Mouse (Mus musculus) heart, postnatal 36 days (tissue): Measurements from ENCODE around the gene Ppfia1. TPM values are rescaled to one million over a fixed set of nuclear protein-coding genes. Genes with fewer than 3 reads are reported as not detected.
A peak's percentile ranks its signal among the peaks of the same experiment; 100 is the strongest.

Experiments
- DNase-seq, 2 experiments: peaks; one replicate each; pipeline ENCODE4 v3.0.0; 2021 to 2022
- intact Hi-C: fragments of 180-260 bp; cut with DNase I; formaldehyde crosslinking; loops from one replicate; pipeline ENCODE4 v1.15.1; 2025
- total RNA-seq, 2 experiments: library from RNA; stranded (reverse); gene quantifications; 2 replicates each; pipeline ENCODE4 v1.2.3; 2021

The Ppfia1 gene
- total RNA-seq, 2 experiments from 2014 or later = 39.3 TPM

GRCm38 (mm10) chr7:144492931-144493330, 60.6 kb downstream of the Ppfia1 start:
- DNase-seq = no peak
- intact Hi-C loops = no loop called here

- no peak for DNase-seq
- intact Hi-C loops = no loop called here
Measured at GRCm38 (mm10) chr7:144490201-144490873, 63.2 kb downstream of the Ppfia1 start.

DNA sequence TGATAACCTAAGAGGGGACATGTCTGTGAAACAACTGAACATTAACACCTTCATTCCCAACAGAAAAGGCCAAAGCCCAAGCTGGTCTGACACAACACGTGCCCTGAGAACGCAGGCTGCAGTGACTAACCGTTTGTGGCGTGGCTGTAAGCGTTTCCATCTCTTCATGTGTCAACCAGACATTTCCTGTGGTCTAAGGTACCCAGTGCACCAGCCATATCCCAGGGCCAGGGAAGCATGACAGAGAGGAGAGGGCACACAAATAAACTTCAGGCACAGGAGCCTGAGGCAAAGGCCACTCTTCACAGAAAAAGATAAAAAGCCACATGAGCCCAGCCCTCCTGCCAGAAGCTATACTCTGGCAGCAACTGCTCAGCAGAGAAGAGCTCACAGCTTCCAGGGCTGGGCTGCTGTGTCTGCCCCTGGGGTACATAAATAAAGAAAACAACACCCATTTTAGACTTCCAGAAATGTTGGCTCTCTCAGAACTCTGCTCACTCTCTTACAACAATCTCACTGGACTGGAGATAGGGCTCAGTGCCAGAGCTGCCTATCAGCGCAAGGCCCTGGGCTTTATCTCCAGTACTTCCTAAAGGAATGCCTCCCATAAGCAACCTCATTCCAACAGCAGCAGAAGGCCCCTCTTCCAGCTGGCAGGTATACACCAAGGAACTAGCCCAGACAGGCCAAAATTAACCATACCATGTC, 64.3 kb downstream of the Ppfia1 start:
- peak; percentile 24 to 51 for DNase-seq
- intact Hi-C loops = loop anchor here (5.0 kb wide), 1 partner anchor 93 kb away; the partner anchor contains the start of gene Fadd

DNA sequence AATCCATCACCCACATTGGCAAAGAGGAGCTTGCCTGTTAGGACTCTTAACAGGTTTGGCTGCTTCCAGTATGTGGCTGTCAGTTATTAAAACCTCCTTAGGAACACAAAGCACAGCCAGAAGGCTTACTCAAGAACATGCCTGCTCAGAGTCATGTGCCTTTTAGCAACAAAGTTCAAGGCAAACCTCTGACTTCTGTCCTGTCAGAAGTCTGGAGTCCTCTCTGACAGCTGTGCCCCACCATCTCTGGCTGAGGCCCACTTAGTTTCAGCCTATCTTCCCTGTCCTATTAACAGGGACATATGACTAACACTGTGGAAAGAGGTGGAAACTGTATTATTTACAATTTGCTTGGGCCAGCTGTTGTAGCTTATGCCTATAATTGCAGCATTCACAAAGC, 73.2 kb downstream of the Ppfia1 start:
- no peak for DNase-seq
- intact Hi-C loops = loop anchor here (5.0 kb wide), 1 partner anchor 297 kb away; no protein-coding TSS in a partner anchor

GRCm38 (mm10) chr7:144479569-144479968, 74.0 kb downstream of the Ppfia1 start:
- DNase-seq = no peak
- intact Hi-C loops = no loop called here

DNA sequence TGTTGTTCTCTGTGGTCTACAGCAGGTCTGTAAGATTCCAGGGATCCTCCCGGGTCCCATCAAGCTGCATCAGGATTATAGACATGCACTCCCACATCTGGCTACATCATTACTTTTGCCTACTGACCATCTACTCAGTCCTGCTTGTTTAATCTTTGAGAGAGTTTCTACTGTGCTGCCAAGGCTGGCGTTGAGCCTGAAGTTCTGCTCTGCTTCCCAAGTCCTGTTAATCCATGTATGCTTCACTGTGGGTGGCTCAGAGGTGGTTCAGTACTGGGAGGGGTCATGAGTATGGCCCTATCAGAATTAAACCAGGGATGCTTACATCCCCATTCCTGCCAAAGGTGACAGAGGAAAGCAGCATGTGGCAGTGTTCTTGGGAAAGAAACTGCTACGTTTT, 77.8 kb downstream of the Ppfia1 start:
- intact Hi-C loops = no loop called here
- no peak for DNase-seq

DNA sequence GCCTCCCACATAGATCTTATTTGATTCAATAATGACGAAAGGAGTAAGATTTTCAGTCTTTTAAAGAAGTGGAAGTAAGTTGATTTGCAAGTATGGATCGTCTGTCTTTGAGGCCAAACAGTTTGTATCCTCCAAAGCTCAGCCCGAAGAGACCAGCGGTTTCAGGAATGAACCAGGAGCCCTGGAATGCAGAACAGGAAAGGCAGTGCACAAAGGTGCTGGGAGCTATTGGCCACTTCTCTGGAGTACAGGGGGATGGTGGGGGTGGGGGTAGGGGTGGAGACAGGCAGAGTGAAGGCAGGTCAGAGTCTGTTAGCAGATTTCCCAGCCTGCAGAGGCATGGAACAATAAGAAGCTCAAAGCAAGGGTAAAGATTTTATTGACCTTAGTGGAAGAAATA, 80.0 kb downstream of the Ppfia1 start:
- DNase-seq = no peak
- intact Hi-C loops = loop anchor here (5.0 kb wide), 1 partner anchor 109 kb away; the partner anchor contains the start of gene Fadd

DNA sequence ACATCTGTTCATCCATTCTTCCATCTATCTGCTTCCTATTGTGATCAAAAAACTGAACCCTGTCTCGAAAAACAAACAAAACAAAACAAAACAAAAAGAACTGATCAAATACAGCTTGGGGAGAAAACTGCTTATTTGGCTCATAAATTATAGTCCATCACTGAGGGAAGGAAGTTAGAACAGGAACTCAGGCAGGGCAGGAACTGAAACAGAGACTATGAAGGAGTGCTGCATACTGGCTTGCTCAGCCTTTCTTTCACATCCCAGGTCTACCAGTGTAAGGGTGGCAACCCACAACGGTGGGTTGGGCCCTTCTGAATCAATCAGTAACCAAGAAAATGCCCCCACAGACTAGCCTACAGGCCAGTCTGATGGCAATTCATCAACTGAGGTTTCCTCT, 82.4 kb downstream of the Ppfia1 start:
- intact Hi-C loops = loop anchor here (5.0 kb wide), 1 partner anchor 111 kb away; the partner anchor contains the start of gene Fadd
- DNase-seq = no peak

- peak; percentile 87 to 89 for DNase-seq
- intact Hi-C loops = loop anchor here (5.0 kb wide), 1 partner anchor 112 kb away; the partner anchor contains the start of gene Fadd
Measured at GRCm38 (mm10) chr7:144470545-144471059, 82.9 kb downstream of the Ppfia1 start, which contains the start of gene Cttn. TSS of gene Cttn (minus strand) at chr7:144471009.

DNA sequence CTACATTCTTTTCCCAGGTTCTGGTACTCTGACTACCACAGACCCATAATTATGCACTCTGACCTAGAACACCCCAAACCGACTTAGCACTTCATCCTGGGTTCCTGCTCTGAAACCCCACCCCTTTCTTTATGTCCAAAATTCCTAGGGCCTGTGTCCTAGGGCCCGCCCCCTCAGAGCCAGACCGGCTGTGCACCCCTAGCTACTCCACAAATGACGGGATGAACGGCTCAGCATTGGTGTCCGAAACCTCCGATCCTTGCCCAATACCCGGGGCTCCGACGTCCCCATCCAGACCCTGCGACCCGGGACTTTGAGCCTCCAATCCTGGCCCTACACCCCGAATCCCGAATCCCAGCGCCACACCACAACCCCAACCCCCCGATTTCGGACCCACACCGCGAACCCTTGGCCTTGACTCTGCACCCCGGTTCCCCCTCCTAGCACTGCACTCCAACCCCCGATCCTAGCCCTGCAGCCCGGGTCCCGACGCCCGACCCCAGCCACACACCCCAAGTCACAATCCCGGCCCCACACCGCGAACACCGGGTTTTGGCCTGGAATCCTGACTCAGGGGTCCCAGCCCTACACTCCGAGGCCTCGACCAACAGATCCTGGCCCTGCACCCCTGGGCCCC, 83.5 kb downstream of the Ppfia1 start:
- intact Hi-C loops = loop anchor here (5.0 kb wide), 1 partner anchor 112 kb away; the partner anchor contains the start of gene Fadd
- no peak for DNase-seq

GRCm38 (mm10) chr7:144469181-144469641, 84.3 kb downstream of the Ppfia1 start:
- intact Hi-C loops = no loop called here
- peak; percentile 14 to 36 for DNase-seq

- intact Hi-C loops = no loop called here
- DNase-seq = no peak
Measured at GRCm38 (mm10) chr7:144468741-144469140, 84.8 kb downstream of the Ppfia1 start.

DNA sequence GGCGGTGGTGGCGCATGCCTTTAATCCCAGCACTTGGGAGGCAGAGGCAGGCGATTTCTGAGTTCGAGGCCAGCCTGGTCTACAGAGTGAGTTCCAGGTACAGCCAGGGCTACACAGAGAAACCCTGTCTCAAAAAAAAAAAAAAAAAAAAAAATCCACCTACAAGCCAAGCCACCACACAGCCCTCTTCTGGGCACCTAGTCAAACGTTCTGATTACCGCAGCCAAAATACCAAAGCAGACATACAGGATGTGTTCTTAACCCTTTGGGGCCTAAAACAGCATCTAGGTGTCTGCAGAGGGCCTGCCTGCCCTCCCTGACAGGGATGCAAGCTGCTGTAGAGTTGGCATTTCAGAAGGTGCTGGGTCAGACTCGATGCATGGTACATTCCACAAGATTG, 91.0 kb downstream of the Ppfia1 start:
- intact Hi-C loops = no loop called here

DNA sequence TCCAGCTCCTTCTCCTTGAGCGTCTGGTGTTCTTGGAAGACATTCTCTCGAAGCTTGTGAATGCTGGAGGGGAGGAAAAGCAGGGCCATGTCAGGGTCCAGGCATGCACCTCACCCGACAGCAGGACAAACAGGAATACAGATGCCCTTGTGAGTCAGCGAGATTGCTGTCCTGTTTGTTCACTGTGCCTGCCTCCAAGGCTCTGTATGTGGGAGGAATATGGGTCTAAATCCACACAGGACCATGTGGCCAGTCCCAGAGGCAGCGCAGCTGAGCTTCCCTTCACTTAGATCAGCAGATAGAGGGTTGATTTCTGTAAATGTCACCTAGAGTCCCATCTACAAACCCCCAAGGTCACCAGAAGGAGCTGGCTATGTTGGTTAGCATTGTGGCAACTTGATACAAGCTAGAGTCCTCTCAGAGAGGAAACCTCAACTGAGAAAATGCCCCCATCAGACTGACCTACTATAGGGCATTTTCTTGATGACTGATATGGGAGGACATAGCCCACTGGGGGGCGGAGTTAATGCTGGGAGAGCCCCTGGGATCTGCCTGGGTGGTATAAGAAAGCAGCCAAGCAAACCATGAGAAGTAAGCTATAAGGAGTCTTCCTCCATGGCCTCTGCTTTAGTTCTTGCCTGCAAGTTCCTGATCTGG, 92.2 kb downstream of the Ppfia1 start:
- no peak for DNase-seq
- intact Hi-C loops = no loop called here

More for the DNA sequence above, 91.0 kb downstream of the Ppfia1 start:
- DNase-seq = no peak

DNA sequence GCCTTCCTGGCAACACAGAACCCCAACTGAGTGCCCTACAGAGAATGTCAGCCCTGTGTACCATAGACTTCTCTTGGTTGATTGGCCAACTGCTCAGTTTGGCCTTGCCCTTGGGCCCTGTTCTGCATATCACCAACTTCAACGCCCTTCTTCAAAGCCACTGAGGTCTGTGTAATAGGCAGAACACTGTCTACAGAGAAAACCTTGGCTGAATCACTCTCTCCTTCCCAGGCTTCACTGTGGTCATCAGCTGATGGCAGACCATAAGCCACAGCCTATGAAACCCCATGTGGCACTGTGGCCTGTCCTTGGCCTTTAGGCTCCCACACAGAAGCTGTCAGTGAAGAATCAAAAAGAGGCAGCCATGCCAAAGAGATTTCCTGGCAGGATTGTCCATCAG, 94.6 kb downstream of the Ppfia1 start:
- DNase-seq = no peak
- intact Hi-C loops = no loop called here

- intact Hi-C loops = no loop called here
- no peak for DNase-seq
Measured at GRCm38 (mm10) chr7:144450661-144451060, 102.9 kb downstream of the Ppfia1 start.

DNA sequence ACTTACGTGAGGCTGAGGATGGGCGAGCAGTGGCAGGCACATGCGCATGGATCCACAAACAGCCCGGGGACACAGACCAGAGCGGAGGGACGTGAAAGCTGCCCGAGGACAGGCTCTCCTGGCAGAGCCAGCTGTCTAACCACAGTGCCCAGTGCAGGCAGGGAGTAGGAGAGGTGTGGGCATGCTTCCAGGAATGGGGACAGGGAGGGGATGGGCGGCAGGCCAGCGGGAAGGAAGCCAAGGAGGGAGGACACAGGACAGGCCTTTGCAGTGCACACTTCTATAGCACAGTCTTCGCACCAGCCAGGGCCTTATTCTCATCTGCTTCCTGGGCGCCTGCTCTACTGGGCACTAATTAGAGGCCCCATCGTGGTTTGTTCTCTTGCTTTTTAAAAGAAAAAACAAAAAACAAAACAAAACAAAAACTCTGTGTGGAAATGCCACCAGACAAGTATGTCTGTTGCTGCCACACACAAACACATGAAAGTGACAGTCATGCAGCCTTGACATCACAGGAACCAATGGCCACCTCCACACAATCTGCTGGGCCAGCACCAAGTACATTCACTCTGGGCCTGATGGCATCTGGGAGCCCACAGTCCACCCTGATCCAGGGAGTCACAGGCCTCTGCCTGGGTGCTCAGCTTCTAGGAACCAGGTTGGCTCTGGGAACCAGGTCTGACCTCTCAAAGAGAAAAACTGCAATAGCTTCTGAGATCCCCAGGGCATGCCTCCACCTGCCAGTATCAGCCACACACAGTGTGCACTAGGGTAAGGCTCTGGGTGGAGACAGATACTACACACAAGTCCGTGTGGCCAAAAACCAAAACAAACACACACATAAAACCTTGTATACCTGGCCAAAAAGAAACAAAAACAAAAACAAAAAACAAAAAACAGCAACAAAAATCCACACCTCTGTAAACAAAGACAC, 103.6 kb downstream of the Ppfia1 start:
- peak; percentile 81 to 85 for DNase-seq
- intact Hi-C loops = no loop called here

GRCm38 (mm10) chr7:144448186-144448585, 105.3 kb downstream of the Ppfia1 start:
- no peak for DNase-seq
- intact Hi-C loops = no loop called here

- no peak for DNase-seq
- intact Hi-C loops = no loop called here
Measured at GRCm38 (mm10) chr7:144447146-144447545, 106.4 kb downstream of the Ppfia1 start.
